Mouse (Mus musculus): Measurements from ENCODE around the gene Fut1. TPM values are rescaled to one million over a fixed set of nuclear protein-coding genes. Genes with fewer than 3 reads are reported as not detected.
A peak's percentile ranks its signal among the peaks of the same experiment; 100 is the strongest.

Fut1 gene
- total RNA-seq (2014; fragmentation: Nextera tagmentation) (not detected in 2 replicates), total RNA-seq (2017) (not detected in 2 replicates)

DNA sequence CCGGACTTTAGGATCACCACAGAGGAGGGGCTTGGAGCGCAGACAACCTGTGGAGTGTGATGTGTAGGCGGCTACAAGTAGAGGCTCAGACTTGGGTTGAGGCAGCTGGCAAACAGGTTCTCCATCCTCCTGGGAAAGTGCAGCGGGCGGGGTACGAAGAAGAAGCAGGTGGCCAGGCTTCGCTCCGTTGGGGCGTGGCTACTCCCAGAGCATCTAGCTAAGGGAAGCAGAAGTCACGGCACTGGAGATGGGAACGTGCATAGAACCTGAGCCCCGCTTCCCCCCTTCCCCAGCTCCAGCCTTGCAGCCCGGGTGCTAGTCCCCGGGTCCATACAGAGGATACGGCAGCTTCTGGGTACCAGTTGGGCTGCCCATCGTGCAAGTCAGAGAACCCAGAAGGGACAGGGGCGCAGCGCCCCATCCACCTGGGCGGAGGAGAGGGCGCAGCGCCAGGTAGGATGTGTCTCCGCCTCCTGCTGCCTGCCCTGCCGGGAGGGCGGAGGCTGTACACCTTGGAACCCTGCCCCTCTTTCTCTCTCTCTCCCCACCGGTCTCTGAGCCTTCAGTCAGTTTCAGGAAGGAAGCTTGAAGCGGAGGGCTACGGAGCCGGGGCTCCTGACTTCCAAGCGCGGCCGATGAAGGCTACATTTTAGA, at the start of gene Fut1:
Gene Fut1 (plus strand): TSS at position 248 of the 654 bp plus-strand sequence.
- ATAC-seq (replicated peaks; ENCODE audit: poor library complexity, severe bottlenecking) = 0 out of 2 replicates have a peak, but pooled peaks have one; percentile 11

DNA sequence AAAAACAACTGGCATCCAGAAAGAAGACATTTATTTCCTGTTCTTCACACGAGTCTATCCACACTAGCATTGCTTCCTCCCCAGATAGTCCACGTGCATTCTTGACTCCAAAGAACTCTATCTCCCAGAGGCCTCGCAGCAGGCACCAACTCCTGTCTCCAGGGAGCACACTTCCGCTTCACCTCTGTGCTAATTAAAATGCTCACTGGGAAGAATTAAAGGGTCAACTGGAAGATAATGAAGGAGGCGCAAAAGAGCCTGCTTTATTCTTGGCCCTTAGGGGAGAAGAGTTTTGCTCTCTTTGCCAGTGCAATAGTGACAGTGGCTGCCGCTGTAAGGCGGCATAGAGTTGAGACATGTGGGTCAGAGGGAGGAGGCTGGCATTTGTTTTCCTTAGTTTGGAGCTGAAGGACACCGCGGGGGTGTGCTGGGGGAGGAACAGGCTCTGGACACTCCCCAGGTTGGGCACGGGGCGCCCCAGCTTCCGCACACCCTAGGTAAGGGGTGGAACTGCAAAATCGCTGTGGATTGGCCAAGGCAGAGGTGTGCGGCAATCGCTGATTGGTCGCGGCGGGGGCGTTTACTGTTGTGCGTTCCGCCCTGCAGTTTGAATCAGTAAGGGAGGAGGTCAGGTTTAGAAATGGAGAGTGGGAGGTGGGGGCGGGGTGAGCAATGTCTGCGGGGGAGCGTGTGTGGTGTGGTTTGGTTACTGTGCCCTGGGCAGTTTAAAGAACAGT, 49.1 kb upstream of the Fut1 start:
- ATAC-seq (replicated peaks; ENCODE audit: poor library complexity, severe bottlenecking) = peak; percentile 80

GRCm38 (mm10) chr7:45568601-45569473, 48.3 kb upstream of the Fut1 start:
- ATAC-seq (replicated peaks; ENCODE audit: poor library complexity, severe bottlenecking) = no peak

DNA sequence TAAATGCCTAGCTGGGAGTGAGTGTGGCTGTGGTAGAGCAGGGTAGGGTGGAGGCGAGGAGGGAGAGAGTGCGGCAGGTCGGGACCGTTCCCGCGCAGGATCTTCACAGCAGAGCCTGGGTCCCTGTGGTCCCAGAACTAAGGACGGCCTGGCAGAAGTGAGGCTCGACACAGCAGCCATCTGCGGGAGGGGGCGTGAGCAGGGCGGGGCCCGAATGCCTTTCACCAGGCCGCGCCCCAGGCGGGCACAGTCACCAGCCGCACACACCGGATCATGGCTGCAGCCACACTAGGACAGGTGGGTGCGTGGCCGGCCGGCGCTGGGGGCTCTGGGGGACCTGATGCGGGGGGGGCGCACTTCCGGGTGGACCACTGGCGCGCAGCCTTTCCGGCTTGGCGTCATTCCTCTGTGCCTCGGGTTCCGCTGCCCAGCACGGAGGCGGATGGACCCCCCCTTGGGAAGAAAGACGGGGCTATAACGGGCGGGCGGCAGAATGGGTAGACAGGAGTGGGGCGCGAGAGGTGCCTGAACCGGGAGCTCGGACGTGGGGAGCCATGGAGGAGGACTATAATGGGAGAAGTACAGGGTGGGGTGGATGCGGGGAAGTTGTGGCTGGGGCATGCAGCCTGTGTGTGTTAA, 46.9 kb upstream of the Fut1 start, which contains the start of gene Bcat2:
Gene Bcat2 (plus strand): TSS at position 51 of the 639 bp plus-strand sequence.
- ATAC-seq (replicated peaks; ENCODE audit: poor library complexity, severe bottlenecking) = peak; percentile 73

DNA sequence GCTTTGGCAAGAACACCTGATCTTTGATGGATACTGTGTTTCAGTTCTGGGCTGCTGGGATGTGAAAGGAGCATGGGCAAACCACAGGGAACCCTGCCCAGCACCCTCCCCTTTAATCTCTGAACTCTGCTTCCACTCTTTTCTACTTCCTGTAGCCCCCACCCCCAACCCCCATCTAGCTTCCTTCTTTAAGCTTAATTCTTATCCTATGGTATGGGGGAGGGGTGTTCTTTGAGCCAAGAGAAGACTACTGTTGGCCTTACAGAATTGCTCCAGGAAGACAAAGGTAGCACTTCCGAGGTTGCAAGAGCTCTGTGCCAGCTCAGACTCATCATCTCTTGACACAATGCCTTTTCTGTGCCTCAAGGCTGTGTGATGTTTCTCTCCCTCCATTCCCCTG, 45.1 kb upstream of the Fut1 start:
- ATAC-seq (replicated peaks; ENCODE audit: poor library complexity, severe bottlenecking) = no peak

DNA sequence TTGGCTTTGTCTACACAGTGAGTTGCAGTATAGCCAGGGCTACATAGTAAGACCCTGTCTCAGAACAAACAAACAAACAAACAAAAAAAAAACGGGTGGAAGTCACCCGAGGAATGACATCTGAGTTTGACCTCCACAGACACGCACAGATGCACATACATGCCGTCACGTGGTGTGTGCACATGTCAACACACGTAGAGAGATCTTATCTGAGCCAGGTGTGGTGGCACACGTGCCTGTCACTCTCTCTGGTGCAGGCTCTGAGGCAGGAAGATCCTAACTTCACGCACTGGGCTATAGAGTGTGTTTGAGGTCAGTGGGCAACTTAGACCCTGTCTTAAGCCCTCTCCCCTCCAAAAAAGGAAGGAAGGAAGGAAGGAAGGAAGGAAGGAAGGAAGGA, 43.1 kb upstream of the Fut1 start:
- ATAC-seq (replicated peaks; ENCODE audit: poor library complexity, severe bottlenecking) = no peak

GRCm38 (mm10) chr7:45574472-45575379, 42.4 kb upstream of the Fut1 start:
- ATAC-seq (replicated peaks; ENCODE audit: poor library complexity, severe bottlenecking) = no peak

GRCm38 (mm10) chr7:45585923-45586322, 31.2 kb upstream of the Fut1 start:
- ATAC-seq (replicated peaks; ENCODE audit: poor library complexity, severe bottlenecking) = no peak

DNA sequence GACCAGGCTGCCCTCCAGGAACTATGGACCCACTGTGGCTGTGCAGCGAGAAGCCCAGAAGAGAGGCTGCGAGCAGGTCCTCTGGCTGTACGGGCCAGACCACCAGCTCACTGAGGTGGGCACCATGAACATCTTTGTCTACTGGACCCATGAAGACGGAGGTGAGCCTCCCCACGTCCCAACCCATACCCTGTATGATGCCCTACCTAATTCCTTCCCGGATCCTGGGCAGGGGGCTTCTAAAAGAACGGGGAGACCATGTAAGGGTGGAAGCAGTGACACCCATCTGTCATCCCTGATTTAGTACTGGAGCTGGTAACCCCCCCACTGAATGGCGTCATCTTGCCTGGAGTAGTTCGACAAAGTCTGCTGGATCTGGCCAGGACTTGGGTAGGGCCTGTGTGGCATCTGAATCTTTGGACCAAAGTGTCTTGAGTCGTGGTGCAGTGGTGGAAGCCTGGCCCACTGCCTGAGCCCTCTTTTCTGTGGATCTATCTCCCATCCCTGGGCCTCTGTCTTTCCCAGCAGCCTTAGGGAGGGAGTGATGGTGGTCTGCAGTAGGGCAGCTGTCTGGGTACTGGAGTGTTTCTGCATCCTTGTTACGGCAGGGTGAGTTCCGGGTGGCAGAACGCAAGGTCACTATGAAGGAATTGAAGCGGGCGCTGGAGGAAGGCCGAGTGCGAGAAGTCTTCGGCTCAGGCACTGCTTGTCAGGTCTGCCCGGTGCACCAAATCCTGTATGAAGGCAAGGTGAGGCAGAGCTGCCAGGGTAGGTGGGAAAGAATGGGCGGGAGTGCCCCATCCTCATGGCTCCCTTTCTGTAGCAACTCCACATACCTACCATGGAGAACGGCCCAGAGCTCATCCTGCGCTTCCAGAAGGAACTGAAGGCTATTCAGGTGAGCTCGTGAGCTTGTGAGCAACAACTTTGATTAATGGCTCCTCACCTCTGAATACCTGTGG, 29.2 kb upstream of the Fut1 start:
- ATAC-seq (replicated peaks; ENCODE audit: poor library complexity, severe bottlenecking) = no peak

- peak; percentile 86 for ATAC-seq (replicated peaks; ENCODE audit: poor library complexity, severe bottlenecking)
These were observed 27.9 kb upstream of the Fut1 start for GRCm38 (mm10) chr7:45589173-45589572.

DNA sequence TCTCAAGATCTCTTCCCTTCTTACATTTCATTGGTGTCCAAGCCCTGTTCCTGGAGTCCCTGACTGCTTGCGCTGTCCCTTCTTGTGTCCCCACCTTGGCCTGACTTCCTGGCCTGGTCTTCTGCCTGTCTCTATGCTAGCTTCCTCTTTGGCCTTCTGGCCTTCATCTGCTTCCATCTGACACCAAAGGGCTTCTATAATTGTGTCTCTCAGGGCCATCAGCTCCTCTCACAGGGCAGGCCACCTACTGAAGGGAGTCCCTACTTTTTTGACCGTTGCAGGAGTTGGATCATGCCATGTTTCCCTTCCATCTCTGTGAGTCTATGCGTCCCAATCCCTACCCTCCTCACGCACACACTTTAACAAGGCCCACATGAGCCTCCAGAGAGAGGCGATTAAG, 27.2 kb upstream of the Fut1 start:
- no peak for ATAC-seq (replicated peaks; ENCODE audit: poor library complexity, severe bottlenecking)

GRCm38 (mm10) chr7:45590874-45591273, 26.2 kb upstream of the Fut1 start:
- ATAC-seq (replicated peaks; ENCODE audit: poor library complexity, severe bottlenecking) = no peak

DNA sequence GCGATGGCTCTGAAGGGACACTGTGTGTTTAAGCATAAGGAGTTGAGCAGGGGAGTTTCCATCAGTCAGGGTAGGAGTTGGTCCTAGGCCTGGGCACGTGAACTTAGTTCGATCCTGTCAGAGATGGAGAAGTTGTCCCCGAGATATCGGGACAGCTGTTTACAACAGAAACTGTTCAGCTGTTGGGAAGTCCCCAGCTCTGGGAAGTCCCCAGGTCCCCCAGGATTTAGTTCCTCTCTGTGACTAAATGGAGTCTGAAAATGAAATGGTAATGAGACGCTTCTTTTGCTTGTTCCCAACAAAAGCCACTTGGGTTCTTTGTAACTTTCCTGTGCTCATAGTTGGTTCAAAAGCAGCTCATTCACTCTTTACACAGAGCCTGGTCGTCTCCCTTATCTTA, 25.2 kb upstream of the Fut1 start:
- peak; percentile 13 for ATAC-seq (replicated peaks; ENCODE audit: poor library complexity, severe bottlenecking)

DNA sequence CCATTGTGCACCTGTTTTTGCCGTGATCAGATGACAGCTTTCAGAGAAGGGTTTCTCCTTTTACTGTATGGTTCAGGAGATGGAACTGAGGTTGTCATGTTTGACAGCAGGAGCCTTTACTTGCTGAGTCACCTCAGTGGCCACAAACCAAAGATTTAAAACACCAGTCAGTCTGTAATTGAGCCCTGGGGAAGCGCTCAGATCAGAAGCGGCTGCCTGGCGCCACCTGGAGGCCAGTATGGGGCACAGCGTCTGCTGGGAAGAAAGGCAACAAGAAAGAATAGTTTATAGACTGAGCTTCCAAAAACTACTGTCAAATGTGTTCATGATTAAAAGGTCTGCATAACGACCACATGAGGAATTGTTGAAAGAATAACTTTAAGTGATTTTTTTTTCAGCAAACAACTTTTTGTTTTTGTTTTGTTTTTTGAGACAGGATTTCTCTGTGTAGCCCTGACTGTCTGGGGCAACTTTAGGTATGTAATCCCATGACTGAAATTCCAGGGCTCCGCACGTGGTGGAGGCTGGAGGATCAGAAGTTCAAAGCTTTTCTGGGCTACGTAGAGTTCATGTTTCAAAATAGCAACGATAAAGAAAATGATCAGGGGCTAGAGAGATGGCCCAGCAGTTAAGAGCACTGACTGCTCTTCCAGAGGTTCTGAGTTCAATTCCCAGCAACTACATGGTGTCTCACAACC, 23.8 kb upstream of the Fut1 start:
- peak; percentile 55 for ATAC-seq (replicated peaks; ENCODE audit: poor library complexity, severe bottlenecking)

DNA sequence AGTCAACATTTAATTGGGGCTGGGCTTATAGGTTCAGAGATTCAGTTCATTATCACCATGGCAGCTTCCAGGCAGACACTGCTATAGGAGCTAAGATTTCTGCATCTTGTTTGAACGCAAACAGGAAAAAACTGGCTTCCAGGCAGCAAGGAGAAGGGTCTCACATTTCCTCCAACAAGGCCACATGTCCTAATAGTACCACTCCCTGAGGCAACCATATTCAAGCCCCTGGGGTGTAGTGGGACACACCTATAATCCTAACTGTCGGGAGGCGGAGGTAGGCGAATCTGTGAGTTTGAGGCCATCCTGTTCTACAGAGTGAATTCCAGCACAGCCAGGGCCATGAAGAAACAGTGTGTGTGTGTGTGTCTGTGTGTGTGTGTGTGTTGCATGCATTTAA, 21.9 kb upstream of the Fut1 start:
- ATAC-seq (replicated peaks; ENCODE audit: poor library complexity, severe bottlenecking) = no peak

DNA sequence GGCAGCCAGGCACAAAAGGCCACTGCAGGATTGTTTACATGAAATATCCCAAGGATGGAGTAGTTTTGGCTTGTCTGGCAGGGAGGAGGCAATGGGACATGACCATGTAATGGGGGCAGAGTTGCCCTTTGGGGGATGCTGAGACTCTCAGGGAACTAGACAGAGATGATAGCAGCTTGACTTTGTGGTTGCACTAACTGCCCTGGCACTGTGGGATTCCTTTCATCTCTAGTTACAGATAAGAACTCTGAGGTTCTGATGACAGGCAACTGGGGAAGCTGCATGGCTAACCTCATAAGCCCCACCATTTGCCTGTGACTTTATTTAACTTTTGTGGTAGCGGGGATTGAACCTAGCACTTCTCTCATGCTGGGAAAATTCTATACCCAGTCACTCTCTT, 21.0 kb upstream of the Fut1 start:
- ATAC-seq (replicated peaks; ENCODE audit: poor library complexity, severe bottlenecking) = no peak

DNA sequence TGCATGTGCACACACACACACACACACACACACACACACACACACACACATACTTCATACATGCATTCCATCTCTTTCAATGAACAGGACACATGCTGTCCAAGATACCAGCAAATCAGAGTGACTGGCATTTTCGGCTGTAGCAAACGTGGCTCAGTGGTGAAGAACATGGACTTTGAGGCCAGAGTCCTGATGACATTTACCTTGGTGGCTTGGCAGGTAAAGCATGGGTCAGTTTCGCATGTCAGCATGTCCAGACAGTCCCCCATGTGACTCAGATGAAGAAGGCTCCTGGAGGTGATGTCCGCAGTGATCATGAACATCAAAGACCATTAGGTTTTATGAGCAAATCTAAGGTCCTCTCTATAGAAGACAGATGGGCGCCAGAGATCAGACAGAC, 20.1 kb upstream of the Fut1 start:
- no peak for ATAC-seq (replicated peaks; ENCODE audit: poor library complexity, severe bottlenecking)

- ATAC-seq (replicated peaks; ENCODE audit: poor library complexity, severe bottlenecking) = no peak
These were observed 19.6 kb upstream of the Fut1 start for GRCm38 (mm10) chr7:45597527-45597926.

All from granulocyte monocyte progenitor cell, adult 5-6 weeks (primary cell).